ENCODE assay signal across 8 mouse cellular contexts in the genomic region with DNA sequence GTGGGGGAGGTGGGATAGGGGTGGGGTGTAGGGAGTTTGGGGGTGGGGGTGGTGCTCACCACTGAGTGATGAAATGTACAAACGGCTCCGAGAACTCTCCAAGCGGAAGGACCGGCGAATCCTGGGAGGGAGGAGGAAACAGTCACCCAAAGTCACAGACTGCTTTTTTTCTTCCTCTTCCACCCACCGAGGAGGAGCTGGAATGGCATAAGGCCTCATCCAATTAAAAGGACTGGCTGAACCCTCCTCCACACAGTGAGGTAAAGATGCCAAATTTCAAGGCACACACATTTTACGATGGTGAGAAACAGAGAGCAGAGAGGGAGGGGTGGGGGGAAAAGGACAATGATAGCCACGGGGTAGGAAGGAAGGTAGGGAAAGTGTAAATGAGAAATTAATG. TPM values are rescaled to one million over a fixed set of nuclear protein-coding genes. Genes with fewer than 3 reads are reported as not detected.
DNase-seq lines count a peak whose midpoint lies in the region; ATAC-seq and TF ChIP-seq lines count a peak whose summit lies in the region.

No protein-coding gene starts in this region.

- intact Hi-C loops in heart, postnatal 25 days (cut with DNase I) = no loop called here

- 10% methylated on average over 8 of the region's 8 CpGs for WGBS in heart, embryonic 13.5 days
- 17% methylated on average over 8 of the region's 8 CpGs for WGBS in lung, postnatal 0 days
- 8% methylated on average over 8 of the region's 8 CpGs for WGBS in forebrain, embryonic 12.5 days

- no peak for ATAC-seq in heart, embryonic 13.5 days (ENCODE audit: extremely low read depth, insufficient number of reproducible peaks, low FRiP score, low TSS enrichment)
- ATAC-seq in lung, postnatal 0 days = peak; percentile 38; the same call in 1 of the 2 replicates
- ATAC-seq in forebrain, embryonic 12.5 days (ENCODE audit: low FRiP score) = no peak

- peak overlapping the region; percentile 50 for H3K4me2 ChIP-seq in heart, embryonic 13.5 days
- no peak overlapping the region for H3K4me2 ChIP-seq in lung, postnatal 0 days (replicated peaks; ENCODE audit: low read depth, low read length)
- H3K4me2 ChIP-seq in forebrain, embryonic 12.5 days = peak overlapping the region; percentile 15; the same call in 1 of the 2 replicates

- no peak for DNase-seq in heart, postnatal 25 days (ENCODE audit: low spot score)
- peak; percentile 40 for DNase-seq in lung, postnatal 0 days (ENCODE audit: low spot score)
- no peak for DNase-seq in lung, adult 18-20 months
- peak; percentile 37 for DNase-seq in layer of hippocampus, adult 9-11 months
- DNase-seq in cerebellum, adult 9-10 months = no peak
- DNase-seq in thymus, postnatal 25 days = no peak

- H3K9me3 ChIP-seq in heart, embryonic 13.5 days = no peaks in the 10 kb centered on the region
- no peaks in the 10 kb centered on the region for H3K9me3 ChIP-seq in lung, postnatal 0 days (ENCODE audit: low read length)
- 0 out of 2 replicates have a peak, but pooled peaks cover 4% of the 10 kb centered on the region for H3K9me3 ChIP-seq in forebrain, embryonic 12.5 days

- peaks cover 55% of the 10 kb centered on the region for H3K4me1 ChIP-seq in heart, embryonic 13.5 days
- H3K4me1 ChIP-seq in lung, postnatal 0 days (ENCODE audit: insufficient read depth, low read depth, low read length) = no peaks in the 10 kb centered on the region
- H3K4me1 ChIP-seq in forebrain, embryonic 12.5 days = peaks cover 38% of the 10 kb centered on the region

- H3K4me3 ChIP-seq in heart, embryonic 13.5 days = peak overlapping the region; percentile 3; the same call in 1 of the 2 replicates
- no peak overlapping the region for H3K4me3 ChIP-seq in lung, postnatal 0 days (ENCODE audit: low read depth, low read length)
- H3K4me3 ChIP-seq in forebrain, embryonic 12.5 days (replicated peaks) = no peak overlapping the region

- peak overlapping the region; percentile 56; the same call in 1 of the 2 replicates for H3K9ac ChIP-seq in heart, embryonic 13.5 days
- H3K9ac ChIP-seq in lung, postnatal 0 days (replicated peaks; ENCODE audit: low read depth) = no peak overlapping the region
- H3K9ac ChIP-seq in forebrain, embryonic 12.5 days = no peak overlapping the region

- H3K36me3 ChIP-seq in heart, embryonic 13.5 days = peaks cover 19% of the 10 kb centered on the region
- H3K36me3 ChIP-seq in lung, postnatal 0 days (ENCODE audit: insufficient read depth, low read length) = no peaks in the 10 kb centered on the region
- H3K36me3 ChIP-seq in forebrain, embryonic 12.5 days (replicated peaks) = peaks cover 7% of the 10 kb centered on the region; the same call in 1 of the 2 replicates

- H3K27me3 ChIP-seq in heart, embryonic 13.5 days (replicated peaks) = no peaks in the 10 kb centered on the region
- no peaks in the 10 kb centered on the region for H3K27me3 ChIP-seq in lung, postnatal 0 days (replicated peaks; ENCODE audit: insufficient read depth, low read length)
- peaks cover 27% of the 10 kb centered on the region for H3K27me3 ChIP-seq in forebrain, embryonic 12.5 days

- TF ChIP-seq CTCF in lung, postnatal 0 days (IDR thresholded peaks at IDR 0.05) = no peak

- no peak for TF ChIP-seq EP300 in lung, postnatal 0 days (IDR thresholded peaks at IDR 0.05)

- no peak overlapping the region for H3K27ac ChIP-seq in heart, embryonic 13.5 days (replicated peaks)
- no peak overlapping the region for H3K27ac ChIP-seq in lung, postnatal 0 days (ENCODE audit: low read length)
- no peak overlapping the region for H3K27ac ChIP-seq in forebrain, embryonic 12.5 days

RNA-seq across cellular contexts. Expression of a gene that starts 48.5 kb away (rescaled TPM):
- not detected in 2 replicates for polyA plus RNA-seq in heart, embryonic 13.5 days (2015; fragmentation: Nextera tagmentation; extraction: Ambion mirVana)
- total RNA-seq in heart, postnatal 25 days (2021) = not detected
- 0.04 TPM in 1 of 2 replicates, not detected in the other for polyA plus RNA-seq in lung, postnatal 0 days (2015; fragmentation: Nextera tagmentation; extraction: Ambion mirVana)
- polyA plus RNA-seq in forebrain, embryonic 12.5 days (2016; fragmentation: Nextera tagmentation; extraction: Ambion mirVana) = 0.61 and 0.88 TPM in 2 replicates

Comparison
In these comparisons a context has a peak if more than half of its experiments do, and no peak if none do; other contexts are left out.
1. DNase-seq: peak in lung, postnatal 0 days (single experiment) and layer of hippocampus, adult 9-11 months (single experiment); none in heart, postnatal 25 days (single experiment), lung, adult 18-20 months (0 of 2), cerebellum, adult 9-10 months (single experiment) and thymus, postnatal 25 days (single experiment).